Mouse (Mus musculus) midbrain, embryonic 16.5 days (tissue): ENCODE measurements around the gene Slc35a2. TPM values are rescaled to one million over a fixed set of nuclear protein-coding genes. Genes with fewer than 3 reads are reported as not detected.
"Not testable (repeated sequence)": the region's sequence is repeated elsewhere in the genome, so short reads cannot be mapped to it uniquely, and the experiment has no call there.

Experiments used
- ATAC-seq: fragments of 200-750 bp; cut with Nextera tagmentation; 2 replicates; pipeline ENCODE4 v1.8.0; 2017; ENCODE audit warnings: moderate TSS enrichment
- H3K27ac ChIP-seq: fragments of 300-500 bp; sonication (generic); 2 replicates; pipeline ENCODE4 v1.5.1; 2014; ENCODE audit warnings: mild to moderate bottlenecking, low read length, mixed read lengths
- H3K27me3 ChIP-seq: fragments of 300-500 bp; sonication (generic); 2 replicates; pipeline ENCODE4 v1.6.1; 2014; ENCODE audit warnings: low read depth, low read length, mixed read lengths; ENCODE audit not compliant: control insufficient read depth, insufficient read depth
- H3K36me3 ChIP-seq: fragments of 300-500 bp; sonication (generic); 2 replicates; pipeline ENCODE4 v1.6.1; 2014; ENCODE audit warnings: mild to moderate bottlenecking, low read length, moderate library complexity, mixed read lengths; ENCODE audit not compliant: control insufficient read depth, insufficient read depth
- H3K4me1 ChIP-seq: fragments of 300-500 bp; sonication (generic); 2 replicates; pipeline ENCODE4 v1.6.1; 2014; ENCODE audit warnings: mild to moderate bottlenecking, low read length, mixed read lengths; ENCODE audit not compliant: control insufficient read depth, insufficient read depth
- H3K4me2 ChIP-seq: fragments of 300-500 bp; sonication (generic); 2 replicates; pipeline ENCODE4 v1.6.1; 2014; ENCODE audit warnings: mild to moderate bottlenecking, low read length, mixed read lengths
- H3K4me3 ChIP-seq: fragments of 300-500 bp; sonication (generic); 2 replicates; pipeline ENCODE4 v1.5.1; 2014; ENCODE audit warnings: low read depth, mild to moderate bottlenecking, low read length, moderate library complexity, mixed read lengths
- H3K9ac ChIP-seq: fragments of 300-500 bp; sonication (generic); 2 replicates; pipeline ENCODE4 v1.6.1; 2014; ENCODE audit warnings: low read depth, low read length, mixed read lengths
- H3K9me3 ChIP-seq: fragments of 300-500 bp; sonication (generic); replicated peaks from 2 replicates; pipeline ENCODE4 v1.6.1; 2014; ENCODE audit warnings: mild to moderate bottlenecking, low read length, mixed read lengths; ENCODE audit not compliant: control insufficient read depth, poor library complexity, severe bottlenecking
- WGBS: fragments of 180-500 bp; shearing (Covaris S2); extraction: QIAGEN DNeasy Blood & Tissue Kit; methylation state at CpG from one replicate; pipeline ENCODE4 v1.1.7; 2014; 5-methylcytosine and 5-hydroxymethylcytosine counted together
- polyA plus RNA-seq: library from polyadenylated mRNA; unstranded; fragments of >200 nt; fragmentation: Nextera tagmentation; extraction: Ambion mirVana; gene quantifications from 2 replicates; pipeline ENCODE4 v1.2.1, GENCODE M21; 2015

The Slc35a2 gene
- polyA plus RNA-seq, 1 experiment from 2014 or later = 45.2 TPM

GRCm38 (mm10) chrX:7879819-7880218 is 4.0 kb upstream of the Slc35a2 start:
- no peaks in the 10 kb centered on the region for H3K27me3 ChIP-seq
- no peaks in the 10 kb centered on the region for H3K9me3 ChIP-seq
- peak overlapping the region; percentile 59 for H3K4me2 ChIP-seq
- peak; percentile 54 for ATAC-seq
- no peaks in the 10 kb centered on the region for H3K36me3 ChIP-seq
- peak overlapping the region; percentile 31 for H3K27ac ChIP-seq
- H3K4me1 ChIP-seq = peaks cover 6% of the 10 kb centered on the region
- H3K9ac ChIP-seq = 0 out of 2 replicates have a peak overlapping the region, but pooled peaks have one; percentile 68
- peak overlapping the region; percentile 52 for H3K4me3 ChIP-seq
- whole genome bisulfite sequencing = 18% methylated on average over 11 of the region's 11 CpGs

- Histone ChIP-seq H3K4me3 (peak overlapping the region; percentile 54), H3K9me3 (no peaks in the 10 kb centered on the region; the same call in 1 of the 2 replicates), H3K4me1 (peaks cover 11% of the 10 kb centered on the region), H3K9ac (peak overlapping the region; percentile 61), H3K4me2 (peak overlapping the region; percentile 60), H3K27ac (no peak overlapping the region), H3K27me3 (no peaks in the 10 kb centered on the region), H3K36me3 (peaks cover 4% of the 10 kb centered on the region)
- no peak for ATAC-seq
- WGBS = 24% methylated on average over 13 of the region's 13 CpGs
Measured at GRCm38 (mm10) chrX:7898211-7898610, 14.4 kb downstream of the Slc35a2 start.

GRCm38 (mm10) chrX:7898880-7899874 is 15.3 kb downstream of the Slc35a2 start, which contains the start of the genes Pqbp1 and Timm17b:
TSS of gene Pqbp1 (minus strand) at chrX:7899269.
TSS of gene Timm17b (plus strand) at chrX:7899357.
- H3K9ac ChIP-seq = peak within 1 kb of the TSS; percentile 76
- H3K4me1 ChIP-seq = peaks cover 11% of the 10 kb centered on the region
- H3K36me3 ChIP-seq = peaks cover 4% of the 10 kb centered on the region
- H3K27me3 ChIP-seq = no peaks in the 10 kb centered on the region
- no peaks in the 10 kb centered on the region for H3K9me3 ChIP-seq
- peak; percentile 98 for ATAC-seq
- H3K4me3 ChIP-seq = peak within 1 kb of the TSS; percentile 54
- WGBS = 15% methylated on average over 62 of the region's 62 CpGs
- peak within 1 kb of the TSS; percentile 60 for H3K4me2 ChIP-seq
- peak within 1 kb of the TSS; percentile 89 for H3K27ac ChIP-seq

GRCm38 (mm10) chrX:7904441-7904840 is 20.6 kb downstream of the Slc35a2 start:
- H3K27ac ChIP-seq = no peak overlapping the region
- H3K4me1 ChIP-seq = peaks cover 3% of the 10 kb centered on the region; the same call in 1 of the 2 replicates
- H3K9ac ChIP-seq = no peak overlapping the region
- no peaks in the 10 kb centered on the region for H3K27me3 ChIP-seq
- H3K9me3 ChIP-seq = no peaks in the 10 kb centered on the region
- 92% methylated on average over 5 of the region's 5 CpGs for whole genome bisulfite sequencing
- ATAC-seq = no peak
- H3K36me3 ChIP-seq = no peaks in the 10 kb centered on the region
- no peak overlapping the region for H3K4me2 ChIP-seq
- H3K4me3 ChIP-seq = no peak overlapping the region

GRCm38 (mm10) chrX:7907735-7908134 is 23.9 kb downstream of the Slc35a2 start, which contains the start of gene Gm10491:
TSS of gene Gm10491 (minus strand) at chrX:7907835.
- no peak within 1 kb of the TSS for H3K9ac ChIP-seq
- no peaks in the 10 kb centered on the region for H3K27me3 ChIP-seq
- no peaks in the 10 kb centered on the region for H3K9me3 ChIP-seq
- no peaks in the 10 kb centered on the region for H3K36me3 ChIP-seq
- no peak within 1 kb of the TSS for H3K27ac ChIP-seq
- H3K4me2 ChIP-seq = no peak within 1 kb of the TSS
- no peaks in the 10 kb centered on the region for H3K4me1 ChIP-seq
- no peak for ATAC-seq
- no peak within 1 kb of the TSS for H3K4me3 ChIP-seq
- 84% methylated on average over 5 of the region's 5 CpGs for WGBS

- H3K4me3 ChIP-seq, H3K4me1 ChIP-seq, ATAC-seq, H3K9me3 ChIP-seq, H3K36me3 ChIP-seq, H3K9ac ChIP-seq, H3K27ac ChIP-seq, H3K4me2 ChIP-seq, H3K27me3 ChIP-seq: not testable (repeated sequence)
- 92% methylated on average over 4 of the region's 4 CpGs for WGBS
Measured at GRCm38 (mm10) chrX:7909242-7909641, 25.4 kb downstream of the Slc35a2 start, which contains the start of gene Gm10490. TSS of gene Gm10490 (plus strand) at chrX:7909542.

- WGBS = 42% methylated on average over 6 of the region's 6 CpGs
- no peak for ATAC-seq
Measured at GRCm38 (mm10) chrX:7910473-7910872, 26.6 kb downstream of the Slc35a2 start.

GRCm38 (mm10) chrX:7915669-7916068 is 31.8 kb downstream of the Slc35a2 start:
- ATAC-seq = not testable (repeated sequence)

More at GRCm38 (mm10) chrX:7910473-7910872, 26.6 kb downstream of the Slc35a2 start:
- Histone ChIP-seq H3K27ac (no peak overlapping the region), H3K9me3 (no peaks in the 10 kb centered on the region), H3K4me1 (no peaks in the 10 kb centered on the region), H3K4me2 (no peak overlapping the region), H3K4me3 (no peak overlapping the region), H3K27me3 (no peaks in the 10 kb centered on the region), H3K9ac (no peak overlapping the region), H3K36me3 (no peaks in the 10 kb centered on the region)

GRCm38 (mm10) chrX:7917960-7918359 is 34.1 kb downstream of the Slc35a2 start:
- H3K36me3 ChIP-seq, H3K4me3 ChIP-seq, H3K4me1 ChIP-seq, ATAC-seq, H3K27me3 ChIP-seq, H3K9ac ChIP-seq, H3K27ac ChIP-seq, H3K9me3 ChIP-seq, H3K4me2 ChIP-seq: not testable (repeated sequence)
- 73% methylated on average over 6 of the region's 6 CpGs for WGBS

More at GRCm38 (mm10) chrX:7915669-7916068, 31.8 kb downstream of the Slc35a2 start:
- H3K27me3 ChIP-seq, H3K9me3 ChIP-seq, H3K4me3 ChIP-seq, H3K27ac ChIP-seq, H3K9ac ChIP-seq, H3K4me2 ChIP-seq, H3K36me3 ChIP-seq, H3K4me1 ChIP-seq: not testable (repeated sequence)
- WGBS = 34% methylated on average over 3 of the region's 3 CpGs
